Mouse (Mus musculus) erythroblast, embryonic 14.5 days (primary cell): ENCODE results near the gene Ccer1.

Experiments used
- GATA1 ChIP-seq: IDR thresholded peaks from 2 replicates; pipeline ENCODE4 v1.6.1; 2012; ENCODE audit warnings: low read length, inconsistent platforms, mixed read lengths
- TAL1 ChIP-seq: IDR thresholded peaks from 3 replicates; pipeline ENCODE4 v1.6.1; 2012; ENCODE audit warnings: low read length, inconsistent platforms, mixed read lengths

GRCm38 (mm10) chr10:97643768-97644167, 49.1 kb upstream of the Ccer1 start, which contains the start of gene Epyc:
- TF ChIP-seq GATA1 (no peak), TAL1 (no peak)
